Mouse (Mus musculus) gastrocnemius, adult 8-10 months (tissue): ENCODE results near the gene Fbxw14. TPM values are rescaled to one million over a fixed set of nuclear protein-coding genes. Genes with fewer than 3 reads are reported as not detected.
"Not testable (repeated sequence)": the region's sequence is repeated elsewhere in the genome, so short reads cannot be mapped to it uniquely, and the experiment has no call there.

Source experiments
- DNase-seq, 2 experiments: peaks; one replicate each; pipeline ENCODE4 v3.0.0; 2022; ENCODE audit warnings: low spot score in 2 of 2
- total RNA-seq, 4 experiments: library from RNA; stranded (reverse); gene quantifications; 2 replicates each; pipeline ENCODE4 v1.2.4; 2022

Fbxw14 gene
- not detected for total RNA-seq

GRCm38 (mm10) chr9:109287576-109287975, at the start of gene Fbxw14:
TSS of gene Fbxw14 (minus strand) at chr9:109287676.
- not testable (repeated sequence) for DNase-seq

DNA sequence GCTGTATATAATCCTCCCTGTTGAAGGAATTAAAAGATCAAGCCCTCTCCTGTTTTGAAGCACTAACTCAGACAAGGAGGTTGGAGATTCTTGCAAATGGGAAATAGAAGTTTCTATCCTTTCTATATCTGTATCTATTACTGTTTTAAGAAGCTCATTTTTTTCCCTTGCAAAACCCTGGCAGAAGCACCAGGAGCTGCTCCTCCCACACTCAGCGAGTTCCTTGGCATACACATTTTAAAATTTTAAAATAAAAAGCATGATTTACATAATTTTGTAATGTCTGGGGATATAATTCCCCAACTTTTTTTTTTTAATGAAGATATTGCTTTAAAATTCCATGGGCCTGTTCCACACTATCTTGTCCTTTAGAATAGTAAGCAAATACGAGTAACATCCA, 24.4 kb downstream of the Fbxw14 start:
- no peak for DNase-seq

DNA sequence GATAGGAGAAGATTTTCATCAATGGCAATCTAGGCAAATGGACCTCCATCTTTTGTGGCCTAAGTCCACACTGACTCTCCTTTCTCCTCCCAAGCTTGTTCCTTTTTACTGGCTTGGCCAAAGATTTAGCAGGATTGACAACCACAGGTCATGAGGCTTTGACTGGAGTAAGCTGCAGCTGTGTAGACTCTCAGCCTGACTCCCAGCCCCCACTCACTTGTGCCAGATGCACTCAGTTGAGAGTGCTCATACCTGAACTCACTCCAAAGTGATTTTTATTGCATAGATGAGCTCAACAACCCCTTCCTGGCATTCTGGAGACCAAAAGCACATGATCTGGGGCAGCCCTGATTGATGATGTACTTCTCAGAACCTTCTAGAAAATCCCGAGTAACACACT, 52.8 kb downstream of the Fbxw14 start, which contains the start of gene Fbxw20:
Fbxw20 (minus strand) TSS at position 101 of the 400 bp plus-strand sequence.
- no peak for DNase-seq

Other genes with a start within 250 kb of the Fbxw14 start
- gene Shisa5, start 249.1 kb downstream of the Fbxw14 start, total RNA-seq = 10 to 100 TPM in 2 of 4 experiments, 1 to 10 TPM in 2; 7.0 to 11.8 (median 9.1) TPM
- 10 to 100 TPM; 11.4 to 17.2 (median 13.0) TPM for gene Trex1, start 227.9 kb downstream of the Fbxw14 start, total RNA-seq
- 10 to 100 TPM in 3 of 4 experiments, 1 to 10 TPM in 1; 8.7 to 11.5 (median 10.7) TPM for gene Atrip, start 213.6 kb downstream of the Fbxw14 start, total RNA-seq
- gene Ccdc51, start 205.2 kb downstream of the Fbxw14 start, total RNA-seq = 1 to 10 TPM; 6.7 to 8.6 (median 7.8) TPM
- 100 to 1,000 TPM; 297 to 369 (median 354) TPM for gene Tma7, start 205.1 kb downstream of the Fbxw14 start, total RNA-seq
- gene Plxnb1, start 192.3 kb downstream of the Fbxw14 start, total RNA-seq = under 1 TPM; 0.58 to 0.87 (median 0.74) TPM
- gene Fbxw21, start 125.6 kb downstream of the Fbxw14 start, total RNA-seq = not detected
- gene Fbxw13, start 91.7 kb downstream of the Fbxw14 start, total RNA-seq = not detected
- gene Fbxw20, start 52.9 kb downstream of the Fbxw14 start, total RNA-seq = not detected
- not detected for gene Fbxw28, start 52.0 kb upstream of the Fbxw14 start, total RNA-seq
- gene Fbxw22, start 116.6 kb upstream of the Fbxw14 start, total RNA-seq = not detected
- gene Fbxw16, start 161.5 kb upstream of the Fbxw14 start, total RNA-seq = not detected
- gene Fbxw19, start 208.2 kb upstream of the Fbxw14 start, total RNA-seq = not detected